Mouse (Mus musculus) gastrocnemius, adult 8-10 months (tissue): ENCODE results near the gene Entpd3. TPM values are rescaled to one million over a fixed set of nuclear protein-coding genes. Genes with fewer than 3 reads are reported as not detected.

Experiments used
- total RNA-seq, 4 experiments: library from RNA; stranded (reverse); gene quantifications; 2 replicates each; pipeline ENCODE4 v1.2.4; 2022

The Entpd3 gene
- total RNA-seq, 4 experiments from 2014 or later = not detected

Other genes starting within 250 kb of the Entpd3 start
- gene Myrip, start 238.3 kb upstream of the Entpd3 start, total RNA-seq = 1 to 10 TPM in 2 of 4 experiments, under 1 TPM in 2; 0.63 to 2.1 (median 1.1) TPM
- gene Eif1b, start 47.6 kb upstream of the Entpd3 start, total RNA-seq = 10 to 100 TPM; 38.4 to 44.6 (median 42.4) TPM
- 100 to 1,000 TPM; 270 to 356 (median 296) TPM for gene Rpl14, start 31.6 kb downstream of the Entpd3 start, total RNA-seq